Mouse (Mus musculus): Measurements from ENCODE around the gene Gm10392. TPM values are rescaled to one million over a fixed set of nuclear protein-coding genes. Genes with fewer than 3 reads are reported as not detected.
"Not testable (repeated sequence)": the region's sequence is repeated elsewhere in the genome, so short reads cannot be mapped to it uniquely, and the experiment has no call there.

The Gm10392 gene
- total RNA-seq (2014; rRNA removed), result not detected in 2 replicates
- polyA plus RNA-seq (2015; fragmentation: Nextera tagmentation; extraction: Ambion mirVana), result not detected in 2 replicates

GRCm38 (mm10) chr11:77519043-77519442 lies at the start of gene Gm10392:
Gm10392 (minus strand) TSS chr11:77519198.
- ATAC-seq (ENCODE audit: low FRiP score) (no peak), DNase-seq (ENCODE audit: low spot score) (no peak)
- Histone ChIP-seq H3K27ac (ENCODE audit: low read depth, low read length) (no peak within 1 kb of the TSS), H3K27me3 (ENCODE audit: insufficient read depth, low read length) (peaks cover 13% of the 10 kb centered on the region; the same call in 1 of the 2 replicates), H3K36me3 (ENCODE audit: insufficient read depth, low read length) (no peaks in the 10 kb centered on the region), H3K4me2 (ENCODE audit: low read depth, low read length, poor library complexity, severe bottlenecking) (no peak within 1 kb of the TSS), H3K9ac (replicated peaks; ENCODE audit: low read length, poor library complexity, severe bottlenecking) (no peak within 1 kb of the TSS), H3K4me1 (ENCODE audit: insufficient read depth, low read length) (peaks cover 4% of the 10 kb centered on the region; the same call in 1 of the 2 replicates), H3K4me3 (ENCODE audit: low read depth, low read length) (no peak within 1 kb of the TSS), H3K9me3 (ENCODE audit: low read length) (no peaks in the 10 kb centered on the region)
- TF ChIP-seq CTCF (IDR thresholded peaks at IDR 0.05), result no peak
- 75% methylated on average over 5 of the region's 5 CpGs for WGBS

DNA sequence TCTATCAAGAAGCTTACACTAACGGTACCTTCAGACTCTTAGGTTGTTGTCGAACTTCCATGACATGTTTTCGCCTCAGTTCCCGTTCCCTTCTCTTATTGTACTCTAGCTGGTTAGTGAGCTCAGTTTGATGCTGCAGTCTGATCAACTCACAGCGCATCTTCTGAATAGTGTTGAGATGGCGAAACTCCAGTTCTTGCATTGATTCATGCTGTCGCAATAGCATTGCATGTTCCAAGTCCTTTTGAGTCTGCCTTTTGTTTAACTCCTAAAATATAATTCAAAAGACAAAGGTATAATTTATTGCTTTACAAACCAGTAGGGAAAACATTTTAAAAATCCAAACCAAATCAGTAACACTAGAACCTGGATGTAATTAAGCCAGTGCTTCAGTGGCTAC lies 26.3 kb upstream of the Gm10392 start:
- ATAC-seq (ENCODE audit: low FRiP score) (no peak), DNase-seq (ENCODE audit: low spot score) (no peak)
- 93% methylated on average over 7 of the region's 7 CpGs for WGBS
- no peak overlapping the region for H3K9ac ChIP-seq (replicated peaks; ENCODE audit: low read length, poor library complexity, severe bottlenecking)
- no peak overlapping the region for H3K27ac ChIP-seq (ENCODE audit: low read depth, low read length)
- H3K36me3 ChIP-seq (ENCODE audit: insufficient read depth, low read length), result peaks cover 37% of the 10 kb centered on the region
- H3K9me3 ChIP-seq (ENCODE audit: low read length), result no peaks in the 10 kb centered on the region
- H3K4me1 ChIP-seq (ENCODE audit: insufficient read depth, low read length), result no peaks in the 10 kb centered on the region
- no peak for TF ChIP-seq CTCF (IDR thresholded peaks at IDR 0.05)
- H3K4me3 ChIP-seq (ENCODE audit: low read depth, low read length), result no peak overlapping the region
- H3K27me3 ChIP-seq (ENCODE audit: insufficient read depth, low read length), result no peaks in the 10 kb centered on the region
- no peak overlapping the region for H3K4me2 ChIP-seq (ENCODE audit: low read depth, low read length, poor library complexity, severe bottlenecking)

DNA sequence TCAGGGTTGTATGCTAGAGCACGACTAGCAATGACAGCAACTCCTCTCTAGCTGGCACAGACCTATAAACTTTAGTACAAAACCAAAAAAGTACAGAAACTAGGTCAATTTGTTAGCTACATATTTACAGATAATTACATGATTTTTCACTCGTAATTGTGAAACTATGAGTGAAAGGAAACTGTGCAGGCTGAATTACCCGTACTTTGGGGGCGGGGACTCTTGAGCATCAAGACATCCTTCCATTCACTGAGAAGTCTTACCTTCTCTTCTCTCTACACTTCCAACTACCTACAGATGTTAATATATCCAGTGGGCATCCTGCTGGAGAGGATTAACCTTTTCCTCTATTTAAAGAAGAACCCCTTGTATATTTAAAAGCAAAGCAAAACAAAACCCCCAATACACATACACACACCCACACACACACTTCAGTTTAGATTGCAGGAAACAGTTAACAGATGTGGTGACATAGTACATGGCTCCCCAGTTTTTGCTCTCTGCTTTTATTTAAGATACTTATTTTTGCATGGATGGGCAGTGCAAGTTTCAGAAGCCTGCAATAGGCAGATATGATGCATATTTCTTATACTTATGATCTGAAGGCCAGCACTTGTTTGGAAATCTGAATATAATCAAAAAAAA lies 13.3 kb upstream of the Gm10392 start:
- no peak for ATAC-seq (ENCODE audit: low FRiP score)
- no peak for TF ChIP-seq CTCF (IDR thresholded peaks at IDR 0.05)
- H3K27me3 ChIP-seq (ENCODE audit: insufficient read depth, low read length), result no peaks in the 10 kb centered on the region
- H3K9ac ChIP-seq (replicated peaks; ENCODE audit: low read length, poor library complexity, severe bottlenecking), result no peak overlapping the region
- H3K4me3 ChIP-seq (ENCODE audit: low read depth, low read length), result no peak overlapping the region
- no peak for DNase-seq (ENCODE audit: low spot score)
- 88% methylated on average over 4 of the region's 4 CpGs for WGBS
- no peak overlapping the region for H3K27ac ChIP-seq (ENCODE audit: low read depth, low read length)
- H3K36me3 ChIP-seq (ENCODE audit: insufficient read depth, low read length), result peaks cover 3% of the 10 kb centered on the region; the same call in 1 of the 2 replicates
- H3K4me1 ChIP-seq (ENCODE audit: insufficient read depth, low read length), result no peaks in the 10 kb centered on the region
- no peak overlapping the region for H3K4me2 ChIP-seq (ENCODE audit: low read depth, low read length, poor library complexity, severe bottlenecking)
- no peaks in the 10 kb centered on the region for H3K9me3 ChIP-seq (ENCODE audit: low read length)

DNA sequence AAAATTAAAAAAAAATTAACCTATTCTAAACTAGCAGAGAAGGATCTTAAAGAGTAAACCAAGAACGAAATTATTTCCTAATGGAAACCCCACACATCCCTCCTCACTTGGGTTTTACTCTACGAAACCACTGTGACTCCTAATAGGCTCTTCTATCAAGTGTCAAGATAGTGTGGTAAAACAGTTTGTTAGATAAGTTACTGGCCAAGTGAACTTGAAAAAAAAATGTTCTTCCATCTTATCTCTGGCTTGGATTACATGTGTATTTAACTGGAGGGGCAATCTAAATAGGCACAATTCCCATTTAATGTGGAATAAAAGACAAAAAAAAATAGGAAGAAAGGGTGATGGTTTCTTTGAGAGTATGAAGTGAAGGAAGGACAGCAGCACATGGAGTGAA lies 11.9 kb upstream of the Gm10392 start:
- TF ChIP-seq CTCF (IDR thresholded peaks at IDR 0.05), result no peak
- no peaks in the 10 kb centered on the region for H3K9me3 ChIP-seq (ENCODE audit: low read length)
- H3K27me3 ChIP-seq (ENCODE audit: insufficient read depth, low read length), result no peaks in the 10 kb centered on the region
- no peak overlapping the region for H3K27ac ChIP-seq (ENCODE audit: low read depth, low read length)
- WGBS, result 96% methylated on average over 2 of the region's 2 CpGs
- H3K9ac ChIP-seq (replicated peaks; ENCODE audit: low read length, poor library complexity, severe bottlenecking), result no peak overlapping the region
- DNase-seq (ENCODE audit: low spot score) (no peak), ATAC-seq (ENCODE audit: low FRiP score) (no peak)
- no peaks in the 10 kb centered on the region for H3K4me1 ChIP-seq (ENCODE audit: insufficient read depth, low read length)
- no peak overlapping the region for H3K4me2 ChIP-seq (ENCODE audit: low read depth, low read length, poor library complexity, severe bottlenecking)
- peaks cover 3% of the 10 kb centered on the region; the same call in 1 of the 2 replicates for H3K36me3 ChIP-seq (ENCODE audit: insufficient read depth, low read length)
- no peak overlapping the region for H3K4me3 ChIP-seq (ENCODE audit: low read depth, low read length)

GRCm38 (mm10) chr11:77529644-77530043 lies 10.6 kb upstream of the Gm10392 start:
- 0 out of 2 replicates have a peak, but pooled peaks cover 2% of the 10 kb centered on the region for H3K36me3 ChIP-seq (ENCODE audit: insufficient read depth, low read length)

DNA sequence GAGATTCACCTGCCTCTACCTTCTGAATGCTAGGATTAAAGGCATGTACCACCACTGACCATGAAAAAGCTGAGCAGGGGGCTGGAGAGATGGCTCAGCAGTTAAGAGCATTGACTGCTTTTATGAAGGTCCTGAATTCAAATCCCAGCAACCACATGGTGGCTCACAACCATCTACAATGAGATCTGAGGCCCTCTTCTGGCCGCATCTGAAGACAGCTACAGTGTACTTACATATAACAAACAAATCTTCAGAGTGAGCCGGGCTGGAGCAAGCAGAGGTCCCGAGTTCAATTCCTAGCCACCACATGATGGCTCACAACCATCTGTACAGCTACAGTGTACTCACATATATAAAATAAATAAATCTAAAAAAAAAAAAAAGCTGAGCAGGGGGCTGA lies 9.4 kb upstream of the Gm10392 start:
- WGBS, result 93% methylated on average over 3 of the region's 3 CpGs
- H3K4me2 ChIP-seq (ENCODE audit: low read depth, low read length, poor library complexity, severe bottlenecking); H3K4me1 ChIP-seq (ENCODE audit: insufficient read depth, low read length); H3K27me3 ChIP-seq (ENCODE audit: insufficient read depth, low read length); H3K9me3 ChIP-seq (ENCODE audit: low read length); ATAC-seq (ENCODE audit: low FRiP score); H3K27ac ChIP-seq (ENCODE audit: low read depth, low read length); H3K4me3 ChIP-seq (ENCODE audit: low read depth, low read length); H3K9ac ChIP-seq (replicated peaks; ENCODE audit: low read length, poor library complexity, severe bottlenecking); DNase-seq (ENCODE audit: low spot score); H3K36me3 ChIP-seq (ENCODE audit: insufficient read depth, low read length): not testable (repeated sequence)

More at GRCm38 (mm10) chr11:77529644-77530043, 10.6 kb upstream of the Gm10392 start:
- DNase-seq (ENCODE audit: low spot score) (no peak), ATAC-seq (ENCODE audit: low FRiP score) (no peak)
- Histone ChIP-seq H3K9ac (replicated peaks; ENCODE audit: low read length, poor library complexity, severe bottlenecking) (no peak overlapping the region), H3K27me3 (ENCODE audit: insufficient read depth, low read length) (no peaks in the 10 kb centered on the region), H3K4me1 (ENCODE audit: insufficient read depth, low read length) (no peaks in the 10 kb centered on the region), H3K4me3 (ENCODE audit: low read depth, low read length) (no peak overlapping the region), H3K9me3 (ENCODE audit: low read length) (no peaks in the 10 kb centered on the region), H3K4me2 (ENCODE audit: low read depth, low read length, poor library complexity, severe bottlenecking) (no peak overlapping the region), H3K27ac (ENCODE audit: low read depth, low read length) (no peak overlapping the region)
- 91% methylated on average over 3 of the region's 3 CpGs for WGBS
- no peak for TF ChIP-seq CTCF (IDR thresholded peaks at IDR 0.05)

Measured in midbrain, postnatal 0 days (tissue).